Mouse (Mus musculus): ENCODE results near the gene 4921501E09Rik. TPM values are rescaled to one million over a fixed set of nuclear protein-coding genes. Genes with fewer than 3 reads are reported as not detected.

The 4921501E09Rik gene
- polyA plus RNA-seq, 1 experiment = not detected

Other genes starting within 250 kb of the 4921501E09Rik start
- 0.11 TPM in 1 of 2 replicates, not detected in the other for gene Zfp799, start 237.8 kb downstream of the 4921501E09Rik start, polyA plus RNA-seq (2012; ENCODE audit: insufficient read depth, low replicate concordance)
- not detected in 2 replicates for gene Zfp870, start 176.4 kb downstream of the 4921501E09Rik start, polyA plus RNA-seq (2012; ENCODE audit: insufficient read depth, low replicate concordance)
- not detected in 2 replicates for gene Cyp4f14, start 150.7 kb downstream of the 4921501E09Rik start, polyA plus RNA-seq (2012; ENCODE audit: insufficient read depth, low replicate concordance)
- 18.1 and 31.7 TPM in 2 replicates for gene Cyp4f13, start 120.7 kb downstream of the 4921501E09Rik start, polyA plus RNA-seq (2012; ENCODE audit: insufficient read depth, low replicate concordance)
- gene Zfp472, start 102.2 kb downstream of the 4921501E09Rik start, polyA plus RNA-seq (2012; ENCODE audit: insufficient read depth, low replicate concordance) = 0.04 TPM in 1 of 2 replicates, not detected in the other
- 0.26 TPM in 1 of 2 replicates, not detected in the other for gene Zfp952, start 74.9 kb downstream of the 4921501E09Rik start, polyA plus RNA-seq (2012; ENCODE audit: insufficient read depth, low replicate concordance)
- gene Zfp763, start 34.7 kb downstream of the 4921501E09Rik start, polyA plus RNA-seq (2012; ENCODE audit: insufficient read depth, low replicate concordance) = 1.4 TPM in 1 of 2 replicates, not detected in the other
- not detected in 2 replicates for gene Zfp563, start 21.3 kb upstream of the 4921501E09Rik start, polyA plus RNA-seq (2012; ENCODE audit: insufficient read depth, low replicate concordance)
- not detected in 2 replicates for gene Morc2b, start 71.6 kb upstream of the 4921501E09Rik start, polyA plus RNA-seq (2012; ENCODE audit: insufficient read depth, low replicate concordance)
- gene Olfr55, start 100.4 kb upstream of the 4921501E09Rik start, polyA plus RNA-seq (2012; ENCODE audit: insufficient read depth, low replicate concordance) = 0.87 TPM in 1 of 2 replicates, not detected in the other
- gene Olfr239, start 123.2 kb upstream of the 4921501E09Rik start, polyA plus RNA-seq (2012; ENCODE audit: insufficient read depth, low replicate concordance) = not detected in 2 replicates
- gene Olfr1564, start 153.6 kb upstream of the 4921501E09Rik start, polyA plus RNA-seq (2012; ENCODE audit: insufficient read depth, low replicate concordance) = not detected in 2 replicates
- 0.12 TPM in 1 of 2 replicates, not detected in the other for gene Zfp955a, start 187.1 kb upstream of the 4921501E09Rik start, polyA plus RNA-seq (2012; ENCODE audit: insufficient read depth, low replicate concordance)
- gene Olfr63, start 196.6 kb upstream of the 4921501E09Rik start, polyA plus RNA-seq (2012; ENCODE audit: insufficient read depth, low replicate concordance) = not detected in 2 replicates
- 0.11 and 0.28 TPM in 2 replicates for gene Zfp955b, start 221.5 kb upstream of the 4921501E09Rik start, polyA plus RNA-seq (2012; ENCODE audit: insufficient read depth, low replicate concordance)

Data from megakaryocyte, embryonic 14.5 days (primary cell).